Mouse (Mus musculus): Measurements from ENCODE around the gene Tppp.
"Not testable (repeated sequence)": the region's sequence is repeated elsewhere in the genome, so short reads cannot be mapped to it uniquely, and the experiment has no call there.

Gene Tppp

DNA sequence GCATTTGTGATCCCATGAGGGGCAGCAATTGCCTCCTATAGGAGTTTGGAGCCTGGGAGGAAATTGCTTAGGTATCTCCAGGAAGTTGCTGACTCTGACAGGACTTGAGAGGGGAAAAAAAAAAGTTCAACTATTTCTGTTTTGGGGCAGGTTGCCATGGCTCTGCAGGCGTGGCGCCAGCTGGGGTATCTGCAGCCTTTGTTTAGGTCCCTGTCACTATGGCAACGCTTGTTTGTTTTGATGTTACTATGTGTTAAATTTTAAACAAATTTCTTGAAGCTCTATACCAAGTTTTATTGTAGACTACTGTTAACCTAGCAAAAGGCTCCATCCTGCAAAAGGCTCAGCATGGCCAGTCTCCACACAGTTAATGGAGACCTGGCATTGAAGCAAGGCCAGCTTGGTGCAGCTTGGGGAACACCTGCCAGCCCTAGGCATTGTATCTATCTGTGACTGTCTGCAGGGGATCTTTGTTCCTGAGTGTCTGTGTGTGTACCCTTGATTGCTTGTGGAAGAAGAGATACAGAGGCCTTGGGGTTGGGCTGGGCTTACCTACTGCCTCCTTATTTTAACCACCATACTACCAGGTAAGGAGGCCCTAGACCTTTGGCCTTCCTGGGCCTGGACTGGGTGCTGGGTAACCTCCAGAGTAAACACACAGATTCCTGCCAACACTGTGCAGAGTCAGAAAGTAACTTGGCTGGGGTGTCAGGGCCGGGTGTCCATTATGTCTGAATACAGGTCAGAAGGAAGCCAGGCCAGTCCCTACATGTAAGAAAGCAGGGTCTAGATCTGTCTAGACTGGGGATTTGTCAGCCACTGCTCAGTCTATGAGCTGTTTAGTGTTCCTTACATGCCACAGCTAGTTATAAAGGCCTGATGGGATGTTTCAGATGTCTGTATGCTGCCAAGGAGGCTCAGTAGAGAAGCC lies 16.2 kb downstream of the Tppp start:
- DNase-seq (ENCODE audit: low spot score in 2 of 2), result no peak

DNA sequence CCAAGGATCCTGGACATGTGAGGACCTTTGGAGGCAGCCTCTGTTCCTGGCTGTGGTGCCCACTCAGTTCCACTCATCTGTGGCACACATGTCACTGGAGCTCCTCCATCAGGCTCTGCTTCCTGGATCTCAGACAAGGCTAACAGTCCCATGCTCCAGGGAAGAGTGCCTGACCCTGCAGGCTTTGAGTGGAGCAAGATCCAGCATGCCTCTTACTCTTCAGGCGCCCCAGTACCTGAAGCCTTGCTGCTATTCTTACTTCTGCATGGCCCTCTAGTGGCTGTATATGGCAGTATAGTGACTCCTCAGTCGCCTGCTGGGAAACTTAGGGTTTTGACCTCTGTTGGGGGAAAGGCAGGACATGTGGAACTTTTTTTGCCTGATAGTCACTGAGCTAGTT lies 17.0 kb downstream of the Tppp start:
- no peak for DNase-seq (ENCODE audit: low spot score in 2 of 2)

DNA sequence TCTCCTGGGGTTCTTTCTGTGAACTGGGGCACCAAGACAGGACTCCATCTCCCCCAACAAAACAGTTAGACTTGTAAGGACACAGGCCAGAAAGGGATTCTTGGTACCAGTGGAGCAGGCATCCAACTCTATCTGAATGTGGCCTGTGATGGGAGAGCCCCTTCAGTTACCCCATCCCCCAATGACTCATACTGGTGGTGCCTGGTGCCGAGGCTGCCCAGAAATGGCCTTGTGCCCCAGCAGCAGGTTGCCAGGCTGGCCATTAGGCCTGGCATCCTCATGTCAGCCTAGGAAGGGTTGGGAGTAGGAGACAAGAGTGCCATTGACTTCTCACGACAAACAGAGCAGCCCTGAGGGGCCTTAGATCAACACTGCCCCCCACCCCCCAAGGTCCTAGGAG lies 18.9 kb downstream of the Tppp start:
- no peak for DNase-seq (ENCODE audit: low spot score in 2 of 2)

DNA sequence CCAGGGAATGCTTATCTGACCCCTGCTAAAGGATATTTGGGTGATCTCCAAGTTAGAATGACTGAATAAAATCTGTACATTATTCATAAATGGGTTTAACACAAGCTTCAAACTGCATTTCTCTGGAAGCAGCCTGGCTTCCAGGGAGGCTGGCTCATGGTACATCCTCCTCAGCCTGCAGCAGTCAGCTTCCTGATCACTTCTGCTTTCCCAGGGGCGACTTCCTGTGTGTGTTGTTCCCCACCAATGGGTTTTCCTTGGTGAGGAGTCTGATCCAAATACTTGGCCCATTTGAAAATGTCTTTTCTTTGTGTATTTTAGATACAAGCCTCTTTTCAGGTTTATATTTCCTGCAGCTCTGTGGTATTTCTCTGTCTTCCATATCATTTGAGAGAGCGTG lies 19.8 kb downstream of the Tppp start:
- no peak for DNase-seq (ENCODE audit: low spot score in 2 of 2)

DNA sequence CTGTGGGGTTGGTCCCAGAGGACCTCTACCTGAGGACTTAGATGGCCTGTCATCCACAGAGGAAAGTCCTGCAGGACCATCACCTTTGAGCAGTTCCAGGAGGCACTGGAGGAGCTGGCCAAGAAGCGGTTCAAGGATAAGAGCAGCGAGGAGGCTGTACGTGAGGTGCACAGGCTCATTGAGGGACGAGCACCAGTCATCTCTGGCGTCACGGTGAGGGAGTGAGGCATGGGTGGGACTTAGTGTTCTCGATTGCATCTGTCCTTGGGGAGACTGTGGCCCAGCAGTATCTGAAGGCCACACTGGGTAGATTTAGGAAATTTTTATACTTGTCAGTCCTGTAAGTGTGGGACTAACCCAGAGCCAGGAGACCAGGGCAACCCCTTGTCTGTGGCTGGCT lies 21.5 kb downstream of the Tppp start:
- DNase-seq (ENCODE audit: low spot score in 2 of 2), result no peak

DNA sequence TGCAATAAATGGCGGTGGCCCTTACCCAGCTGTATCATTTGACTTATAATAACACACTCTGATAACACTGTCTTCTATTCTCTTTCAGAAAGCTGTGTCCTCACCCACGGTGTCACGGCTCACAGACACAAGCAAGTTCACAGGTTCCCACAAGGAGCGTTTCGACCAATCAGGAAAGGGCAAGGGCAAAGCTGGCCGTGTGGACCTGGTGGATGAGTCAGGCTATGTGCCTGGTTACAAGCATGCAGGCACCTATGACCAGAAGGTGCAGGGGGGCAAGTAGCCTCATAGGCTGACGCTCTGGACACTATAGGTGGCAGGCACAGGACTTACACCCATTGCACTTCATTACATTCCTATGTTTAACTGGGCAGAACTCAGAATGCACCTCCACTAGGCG lies 21.9 kb downstream of the Tppp start:
- DNase-seq (ENCODE audit: low spot score in 2 of 2), result no peak

DNA sequence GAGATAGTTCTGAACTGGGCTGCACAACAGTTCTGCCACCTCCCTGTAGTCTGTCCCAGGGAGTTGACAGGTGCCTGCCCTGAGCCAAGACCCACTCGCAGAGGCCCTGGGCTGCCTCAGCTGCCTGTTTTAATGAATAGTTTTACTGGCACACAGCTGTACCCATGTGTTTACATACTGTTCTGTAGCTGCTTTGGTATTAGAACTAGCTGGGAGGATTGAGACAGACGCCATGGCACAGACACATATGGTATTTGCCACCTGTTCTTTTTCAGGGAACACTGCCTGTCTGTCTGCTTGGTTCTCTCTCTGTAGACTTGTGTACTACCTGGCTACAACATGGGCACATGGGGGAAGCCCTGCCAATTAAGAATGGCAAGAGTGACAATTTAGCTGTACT lies 25.5 kb downstream of the Tppp start:
- DNase-seq (ENCODE audit: low spot score in 2 of 2), result no peak

DNA sequence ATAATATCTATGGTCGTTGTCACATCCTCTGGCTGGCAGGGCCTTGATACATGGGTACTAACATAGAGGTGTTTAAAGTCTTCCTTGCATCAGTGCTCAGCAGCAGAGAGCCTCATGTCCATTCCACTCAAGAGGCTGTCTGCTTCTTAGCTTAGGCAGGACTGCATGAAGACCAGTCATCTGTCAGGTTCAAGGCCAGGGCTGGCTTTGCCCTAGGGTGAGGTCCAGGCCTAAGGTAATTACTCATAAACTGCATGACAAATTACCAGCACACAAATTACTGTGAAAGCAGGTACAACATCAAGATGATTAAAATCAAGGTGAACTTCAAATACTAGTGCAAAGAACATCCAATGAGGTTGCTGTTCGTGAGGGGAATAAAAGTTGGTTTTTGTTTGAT lies 26.6 kb downstream of the Tppp start:
- no peak for DNase-seq (ENCODE audit: low spot score in 2 of 2)

DNA sequence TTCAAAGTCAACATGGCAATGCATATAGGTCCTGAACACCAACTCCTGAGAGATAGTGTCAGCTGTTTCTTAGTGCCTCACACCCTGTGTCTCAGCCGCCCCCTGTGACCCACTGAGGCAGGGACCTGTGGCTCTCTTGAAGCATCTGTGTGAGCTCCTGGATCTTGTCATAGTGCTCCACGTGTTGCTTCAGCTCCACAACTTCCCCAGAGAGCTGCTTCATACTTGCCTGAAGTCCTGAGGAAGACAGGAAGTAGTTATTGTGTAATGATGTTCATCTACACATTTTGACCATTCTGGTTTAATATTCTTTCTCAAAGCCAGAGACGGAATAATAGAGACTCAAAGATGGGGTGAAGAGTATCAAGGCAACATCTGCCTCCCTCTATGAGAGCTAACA lies 30.7 kb downstream of the Tppp start:
- DNase-seq (ENCODE audit: low spot score in 2 of 2), result no peak

DNA sequence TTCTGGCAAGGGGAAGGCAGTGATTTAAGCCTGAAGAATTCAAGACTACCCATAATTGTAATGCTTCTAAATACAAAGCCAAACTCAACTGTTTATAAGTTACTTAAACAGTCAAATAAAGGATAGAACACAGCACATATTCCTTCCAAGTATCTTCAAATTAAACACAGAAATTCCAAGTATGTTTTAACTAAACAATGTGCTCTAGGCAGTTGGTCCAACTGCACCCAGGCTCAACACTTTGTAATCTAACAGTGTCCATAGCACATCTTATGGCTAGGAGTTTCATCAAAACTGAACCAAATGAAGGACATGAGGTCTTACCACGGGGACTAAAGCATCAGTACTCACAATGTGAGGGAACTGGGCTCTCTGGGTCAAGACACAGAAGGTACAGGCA lies 47.0 kb downstream of the Tppp start:
- no peak for DNase-seq (ENCODE audit: low spot score in 2 of 2)

DNA sequence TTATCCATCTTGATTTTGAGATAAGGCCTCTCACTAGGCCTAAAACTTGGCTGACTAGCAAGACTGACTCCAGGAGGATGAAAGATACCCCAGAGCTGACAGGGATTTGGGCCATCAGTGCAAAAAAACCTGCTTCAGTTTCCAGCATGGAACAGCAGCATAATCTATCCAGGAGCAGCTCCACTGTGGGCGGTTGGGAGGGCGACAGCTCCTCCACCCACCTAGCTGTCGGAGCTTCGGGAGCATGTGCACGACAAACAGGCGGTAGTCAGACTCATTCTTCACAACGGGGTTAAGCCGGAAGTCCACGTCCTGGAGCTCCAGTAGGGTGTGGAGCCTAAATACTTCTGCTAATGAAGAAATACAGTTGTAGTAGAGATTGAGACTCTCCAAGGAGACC lies 48.9 kb downstream of the Tppp start:
- DNase-seq (ENCODE audit: low spot score in 2 of 2), result no peak

DNA sequence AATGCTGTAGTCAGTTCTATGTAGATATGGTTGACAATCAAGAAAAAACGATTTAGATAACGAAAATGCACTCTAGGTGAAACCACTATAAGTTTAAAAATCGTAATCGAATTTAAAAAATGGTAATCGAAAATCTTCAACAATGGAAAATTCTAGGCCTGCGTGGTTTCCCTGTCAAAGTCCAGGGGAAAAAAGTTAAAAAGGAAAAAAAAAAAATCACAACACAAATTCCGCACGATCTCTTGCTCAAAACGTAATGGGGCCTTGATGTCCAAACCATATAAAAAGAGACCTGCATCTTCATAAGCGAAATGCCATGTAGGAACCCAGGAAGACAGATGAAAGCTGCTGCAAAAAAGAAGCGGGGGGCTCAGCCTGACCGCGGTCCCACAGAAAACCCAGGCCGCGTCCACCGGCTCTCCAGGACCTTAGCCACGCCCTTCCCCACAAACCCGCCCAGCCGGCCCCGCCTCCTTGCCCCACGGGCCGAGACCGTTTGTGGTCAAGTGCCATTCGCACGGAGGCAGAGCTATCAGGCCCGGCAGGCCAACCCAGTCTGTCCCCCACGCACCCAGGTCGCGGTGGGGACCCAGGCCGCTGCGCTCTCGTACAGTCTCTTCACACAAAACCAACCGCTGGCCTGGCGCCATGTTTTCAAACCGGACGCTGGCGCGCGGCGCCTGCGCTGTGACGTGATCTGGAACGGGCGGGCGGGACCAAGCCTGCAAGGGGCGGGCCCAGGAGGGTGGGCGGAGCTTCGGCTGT lies 52.6 kb downstream of the Tppp start, which contains the start of gene Cep72:
TSS of gene Cep72 (minus strand) at position 687 of the 765 bp plus-strand sequence.
- DNase-seq (ENCODE audit: low spot score in 2 of 2), result peak; percentile 78 to 89

DNA sequence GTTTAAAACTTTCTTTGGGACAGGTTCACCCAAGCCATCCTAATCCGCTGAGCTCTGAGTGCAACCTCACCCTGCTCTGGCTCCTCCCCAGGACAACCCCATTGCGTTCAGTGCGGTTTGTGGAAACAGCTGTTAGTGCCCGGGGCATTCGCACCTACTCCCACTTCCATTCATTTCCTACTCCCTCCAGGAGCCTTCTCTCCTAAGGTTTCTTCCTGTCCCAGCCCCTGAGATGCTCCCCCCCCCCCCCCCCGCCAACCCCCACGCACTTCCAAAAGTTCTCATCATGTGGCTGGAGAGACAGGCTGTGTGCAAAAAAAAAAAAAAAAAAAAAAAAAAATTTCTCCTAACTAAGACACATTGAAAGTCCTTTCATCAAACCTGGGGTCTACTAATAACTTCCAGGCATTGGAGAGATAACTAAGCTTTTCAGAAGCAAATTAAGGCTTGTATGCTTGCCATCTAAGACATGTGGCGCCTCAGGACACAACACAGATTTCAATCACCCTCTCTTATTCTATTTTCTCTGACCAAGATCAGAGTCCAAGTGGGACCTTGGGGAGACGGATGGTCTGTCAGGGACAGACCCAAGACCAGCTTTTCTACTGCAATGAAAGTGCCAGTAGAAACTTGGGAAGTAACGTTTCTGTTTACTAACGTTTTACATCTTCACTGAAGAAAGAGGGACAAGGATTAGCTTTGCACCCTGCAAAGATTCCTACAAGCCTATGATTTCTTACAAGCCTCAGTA lies 53.3 kb downstream of the Tppp start:
- DNase-seq (ENCODE audit: low spot score in 2 of 2), result no peak

DNA sequence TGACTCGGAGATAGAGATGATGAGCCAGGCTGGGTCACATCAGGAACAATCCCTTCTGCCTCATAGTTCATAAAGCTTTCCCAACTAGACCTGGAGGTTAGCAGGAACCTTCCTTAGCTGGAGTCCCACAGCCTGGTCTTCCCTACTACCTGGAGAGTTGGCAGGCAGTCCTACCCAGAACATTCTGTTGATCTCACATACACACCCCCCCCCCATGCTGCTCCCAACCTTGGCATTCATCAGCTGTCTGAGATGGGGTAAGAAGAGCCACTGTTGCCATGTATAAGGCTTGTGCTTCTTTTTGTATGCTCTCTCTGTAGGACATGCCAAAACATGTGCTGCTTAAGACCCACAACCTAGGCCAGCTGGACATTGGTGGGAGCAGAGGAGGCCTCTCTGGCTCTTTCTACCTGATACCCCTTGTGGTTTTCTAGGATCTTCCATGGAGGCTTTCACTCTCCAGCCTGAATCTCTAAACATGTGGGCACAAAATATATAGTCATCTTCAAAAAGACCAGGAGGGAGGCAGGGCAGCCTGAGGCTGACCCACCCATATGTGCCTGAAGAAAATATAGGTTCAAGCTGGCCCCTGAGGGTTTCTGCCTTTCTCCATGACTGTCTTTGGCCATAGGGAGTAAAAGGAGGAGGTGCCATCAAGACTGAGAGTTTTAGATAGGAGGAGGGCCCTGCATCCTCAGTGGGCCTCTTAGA lies 54.3 kb downstream of the Tppp start:
- no peak for DNase-seq (ENCODE audit: low spot score in 2 of 2)

DNA sequence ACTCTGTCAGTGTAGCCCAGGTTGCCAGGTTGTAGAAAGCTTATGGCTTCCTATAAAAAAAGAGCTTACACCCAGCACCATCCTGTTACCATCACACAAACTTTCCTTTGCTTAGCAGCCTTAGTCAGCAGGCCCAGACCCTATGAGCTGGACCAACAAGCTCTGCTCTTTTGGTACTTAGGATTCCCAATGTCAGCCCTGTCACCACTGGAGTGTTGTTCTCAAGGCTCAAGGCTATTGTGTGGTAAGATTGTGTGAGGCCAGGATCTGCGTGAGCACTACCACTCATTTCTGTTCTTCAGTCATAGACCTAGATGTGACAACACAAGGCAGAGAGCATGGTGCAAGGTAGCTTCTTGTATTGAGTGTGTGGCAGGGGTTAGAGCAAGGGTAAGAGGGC lies 57.4 kb downstream of the Tppp start:
- DNase-seq (ENCODE audit: low spot score in 2 of 2), result no peak

DNA sequence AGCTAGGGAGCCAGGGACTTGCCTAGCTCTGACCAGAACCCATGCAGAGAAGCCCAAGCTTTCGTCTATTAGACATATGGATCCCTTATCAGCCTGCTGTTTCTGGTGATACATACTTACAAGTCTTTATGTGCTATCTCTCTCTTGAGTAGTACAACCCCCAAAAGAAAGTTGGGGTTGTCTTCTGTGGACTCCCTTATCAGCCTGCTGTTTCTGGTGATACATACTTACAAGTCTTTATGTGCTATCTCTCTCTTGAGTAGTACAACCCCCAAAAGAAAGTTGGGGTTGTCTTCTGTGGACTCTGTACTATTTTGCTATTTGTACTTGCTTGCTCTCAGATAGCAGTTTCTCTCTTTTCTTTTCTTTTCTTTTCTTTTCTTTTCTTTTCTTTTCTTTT lies 62.0 kb downstream of the Tppp start:
- DNase-seq (ENCODE audit: low spot score in 2 of 2), result not testable (repeated sequence)

DNA sequence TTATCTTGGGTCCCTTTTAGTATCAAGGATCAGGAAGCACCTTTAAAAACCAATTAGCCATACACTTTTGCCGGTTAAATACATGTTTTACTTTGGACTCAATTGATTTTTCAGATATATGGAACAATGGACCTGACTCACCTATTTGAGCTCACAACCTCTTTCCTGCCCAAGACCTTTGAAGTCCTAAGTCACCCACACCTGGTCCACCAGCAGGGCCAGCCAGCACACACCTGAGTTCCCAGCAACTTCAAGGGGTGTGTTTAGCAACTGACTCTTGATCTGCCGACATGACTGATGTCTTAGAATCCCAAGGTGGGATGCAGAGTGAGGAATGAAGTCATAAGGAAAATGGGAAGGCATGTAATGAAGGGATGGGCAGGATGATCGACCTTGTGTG lies 62.5 kb downstream of the Tppp start:
- DNase-seq (ENCODE audit: low spot score in 2 of 2), result no peak

DNA sequence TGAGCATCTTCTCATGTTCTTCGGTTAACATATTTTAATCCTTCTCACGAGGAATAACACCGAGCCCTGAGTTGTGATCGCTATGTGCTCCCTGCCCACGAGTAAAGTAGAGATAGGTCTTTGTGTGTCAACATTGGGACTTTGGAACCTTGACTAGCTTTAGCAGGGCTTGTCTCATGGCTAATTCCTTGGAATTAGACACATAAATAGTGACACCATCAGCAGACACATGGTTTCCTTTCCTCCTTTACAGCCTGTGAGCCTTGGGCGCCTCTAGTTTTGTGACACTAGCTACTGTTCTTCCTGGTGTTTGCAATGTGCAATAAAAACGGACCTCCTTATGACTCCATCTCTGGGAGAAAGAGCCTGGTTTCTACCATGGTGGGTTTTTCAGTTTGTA lies 64.2 kb downstream of the Tppp start:
- DNase-seq (ENCODE audit: low spot score in 2 of 2), result no peak
